ENCODE assay signal across 7 mouse cellular contexts in the genomic region with DNA sequence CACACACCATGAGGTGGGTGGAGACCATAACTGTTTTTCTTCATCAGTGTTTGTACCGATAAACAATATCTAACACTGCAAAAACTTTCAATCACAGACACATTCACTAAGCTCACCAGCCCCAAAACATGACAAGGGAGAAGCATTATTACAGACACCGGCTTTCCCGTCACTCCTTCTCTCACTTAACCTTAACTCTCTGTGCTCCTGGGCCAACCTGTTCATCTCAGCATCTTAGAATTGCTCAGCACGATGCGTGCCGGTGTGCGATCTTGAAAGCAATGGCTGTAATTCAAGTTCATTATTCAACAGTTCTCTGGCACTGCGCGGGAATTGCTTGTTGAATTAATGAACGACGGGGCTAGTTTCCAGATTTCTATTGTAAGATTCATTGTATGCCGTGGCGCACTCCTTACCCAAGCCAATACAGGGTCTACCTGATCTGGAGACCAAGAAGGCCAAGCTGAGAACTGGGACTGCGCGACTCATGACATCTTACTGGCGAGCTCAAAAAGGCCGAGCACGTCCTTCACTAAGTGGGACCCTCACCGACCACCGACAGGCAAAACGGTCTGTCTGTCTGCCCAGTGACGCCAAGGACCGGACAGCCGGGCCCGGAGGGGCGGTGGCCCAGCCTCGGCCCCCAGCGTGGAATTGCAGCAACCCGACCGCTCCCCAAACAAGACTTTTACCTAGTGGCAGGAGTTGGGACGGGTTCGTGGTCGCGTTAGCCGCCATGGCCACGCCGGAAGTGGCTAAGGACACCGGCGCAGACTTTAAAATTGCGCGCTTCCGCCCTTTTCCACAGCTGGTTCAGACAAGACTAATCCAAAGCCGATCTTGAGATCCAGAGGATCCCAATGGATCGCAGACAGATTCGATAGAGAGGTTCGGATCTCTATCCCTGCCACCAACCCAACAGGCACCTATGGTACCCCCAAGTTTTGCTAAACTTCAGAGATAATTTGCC. TPM values are rescaled to one million over a fixed set of nuclear protein-coding genes. Genes with fewer than 3 reads are reported as not detected.
DNase-seq lines count a peak whose midpoint lies in the region; ATAC-seq and TF ChIP-seq lines count a peak whose summit lies in the region.

A gene (minus strand): TSS at position 780 of the 970 bp plus-strand sequence.

- no peak for TF ChIP-seq POLR2A in kidney, adult 2 months (IDR thresholded peaks at IDR 0.05; ENCODE audit: low read depth, low read length)
- TF ChIP-seq POLR2A in spleen, adult 2 months (IDR thresholded peaks at IDR 0.05; ENCODE audit: low read depth, low read length): no peak

- peak within 1 kb of the TSS; percentile 78 for H3K4me2 ChIP-seq in embryonic facial prominence, embryonic 12.5 days (replicated peaks)
- peak within 1 kb of the TSS; percentile 66 for H3K4me2 ChIP-seq in limb, embryonic 12.5 days
- peak within 1 kb of the TSS; percentile 89 for H3K4me2 ChIP-seq in midbrain, embryonic 15.5 days

- peak within 1 kb of the TSS; percentile 33; the same call in 1 of the 2 replicates for H3K27ac ChIP-seq in embryonic facial prominence, embryonic 12.5 days
- H3K27ac ChIP-seq in kidney, adult 2 months (ENCODE audit: insufficient read depth, low read depth, low read length): no peak within 1 kb of the TSS
- peak within 1 kb of the TSS; percentile 75; the same call in 1 of the 2 replicates for H3K27ac ChIP-seq in limb, embryonic 12.5 days
- peak within 1 kb of the TSS; percentile 57 for H3K27ac ChIP-seq in midbrain, embryonic 15.5 days
- peak within 1 kb of the TSS; percentile 10; the same call in 1 of the 2 replicates for H3K27ac ChIP-seq in spleen, adult 2 months (ENCODE audit: insufficient read depth, low read length)

- DNase-seq in adrenal gland, postnatal 25 days: peak; percentile 77
- peak; percentile 90 to 97 for DNase-seq in heart, adult 18-20 months
- peak; percentile 94 for DNase-seq in kidney, adult 2 months
- DNase-seq in spleen, adult 2 months (ENCODE audit: low read depth in 1 of 2, low spot score in 2 of 2): peak; percentile 82 to 87

- ATAC-seq in embryonic facial prominence, embryonic 12.5 days (ENCODE audit: insufficient number of reproducible peaks, insufficient read depth, low FRiP score, low TSS enrichment): peak; percentile 85; the same call in 1 of the 2 replicates
- peak; percentile 88 for ATAC-seq in limb, embryonic 12.5 days (ENCODE audit: insufficient number of reproducible peaks, insufficient read depth, low FRiP score, low TSS enrichment, low read depth)
- ATAC-seq in midbrain, embryonic 15.5 days (replicated peaks): peak; percentile 96

- TF ChIP-seq CTCF in kidney, adult 2 months (conservative IDR thresholded peaks at IDR 0.05; ENCODE audit: insufficient read depth, insufficient read length, low read depth, low read length): no peak
- no peak for TF ChIP-seq CTCF in spleen, adult 2 months (IDR thresholded peaks at IDR 0.05; ENCODE audit: extremely low read depth, insufficient read depth, insufficient read length, insufficient replicate concordance)

- H3K27me3 ChIP-seq in embryonic facial prominence, embryonic 12.5 days: no peaks in the 10 kb centered on the region
- H3K27me3 ChIP-seq in kidney, adult 2 months (replicated peaks; ENCODE audit: control insufficient read depth, insufficient read depth, low read length): no peaks in the 10 kb centered on the region
- no peaks in the 10 kb centered on the region for H3K27me3 ChIP-seq in limb, embryonic 12.5 days
- H3K27me3 ChIP-seq in midbrain, embryonic 15.5 days (replicated peaks): no peaks in the 10 kb centered on the region
- H3K27me3 ChIP-seq in spleen, adult 2 months (ENCODE audit: control insufficient read depth, insufficient read depth, low read length): no peaks in the 10 kb centered on the region

- no peaks in the 10 kb centered on the region for H3K36me3 ChIP-seq in embryonic facial prominence, embryonic 12.5 days
- H3K36me3 ChIP-seq in kidney, adult 2 months (ENCODE audit: control insufficient read depth, insufficient read depth, low read length): no peaks in the 10 kb centered on the region
- H3K36me3 ChIP-seq in limb, embryonic 12.5 days: peaks cover 4% of the 10 kb centered on the region
- H3K36me3 ChIP-seq in midbrain, embryonic 15.5 days (replicated peaks): no peaks in the 10 kb centered on the region
- peaks cover 2% of the 10 kb centered on the region for H3K36me3 ChIP-seq in spleen, adult 2 months (ENCODE audit: control insufficient read depth, insufficient read depth, low read length)

- under 1% methylated on average over 46 of the region's 46 CpGs for WGBS in embryonic facial prominence, embryonic 12.5 days
- under 1% methylated on average over 46 of the region's 46 CpGs for WGBS in kidney, adult 2 months
- WGBS in limb, embryonic 12.5 days: 1% methylated on average over 46 of the region's 46 CpGs
- under 1% methylated on average over 46 of the region's 46 CpGs for WGBS in midbrain, embryonic 15.5 days
- under 1% methylated on average over 46 of the region's 46 CpGs for WGBS in spleen, adult 2 months

- H3K9ac ChIP-seq in embryonic facial prominence, embryonic 12.5 days: peak within 1 kb of the TSS; percentile 53
- H3K9ac ChIP-seq in limb, embryonic 12.5 days (replicated peaks): peak within 1 kb of the TSS; percentile 79
- peak within 1 kb of the TSS; percentile 48 for H3K9ac ChIP-seq in midbrain, embryonic 15.5 days

- peaks cover 3% of the 10 kb centered on the region; the same call in 1 of the 2 replicates for H3K4me1 ChIP-seq in embryonic facial prominence, embryonic 12.5 days
- H3K4me1 ChIP-seq in kidney, adult 2 months (ENCODE audit: control insufficient read depth, insufficient read depth, low read length): no peaks in the 10 kb centered on the region
- H3K4me1 ChIP-seq in limb, embryonic 12.5 days (replicated peaks): peaks cover 3% of the 10 kb centered on the region
- H3K4me1 ChIP-seq in midbrain, embryonic 15.5 days: peaks cover 7% of the 10 kb centered on the region
- no peaks in the 10 kb centered on the region for H3K4me1 ChIP-seq in spleen, adult 2 months (ENCODE audit: control insufficient read depth, insufficient read depth, insufficient read length)

- H3K4me3 ChIP-seq in embryonic facial prominence, embryonic 12.5 days: peak within 1 kb of the TSS; percentile 67
- H3K4me3 ChIP-seq in kidney, adult 2 months (ENCODE audit: insufficient read depth, low read depth, low read length): peak within 1 kb of the TSS; percentile 93
- peak within 1 kb of the TSS; percentile 94 for H3K4me3 ChIP-seq in limb, embryonic 12.5 days (replicated peaks)
- peak within 1 kb of the TSS; percentile 62 for H3K4me3 ChIP-seq in midbrain, embryonic 15.5 days
- peak within 1 kb of the TSS; percentile 89 for H3K4me3 ChIP-seq in spleen, adult 2 months (ENCODE audit: extremely low read depth, insufficient read depth, insufficient read length)

- no peaks in the 10 kb centered on the region for H3K9me3 ChIP-seq in embryonic facial prominence, embryonic 12.5 days
- 0 out of 2 replicates have a peak, but pooled peaks cover 4% of the 10 kb centered on the region for H3K9me3 ChIP-seq in limb, embryonic 12.5 days
- no peaks in the 10 kb centered on the region for H3K9me3 ChIP-seq in midbrain, embryonic 15.5 days

RNA-seq across cellular contexts. Expression of the gene that starts here (rescaled TPM):
- total RNA-seq in adrenal gland, postnatal 25 days (2021): 24.1 and 28.7 TPM in 2 replicates
- 179 and 185 TPM in 2 replicates for polyA plus RNA-seq in embryonic facial prominence, embryonic 12.5 days (2016; fragmentation: Nextera tagmentation; extraction: Ambion mirVana)
- total RNA-seq in heart, adult 18-20 months (2021): 10 to 100 TPM; 13.7 to 20.4 TPM
- polyA plus RNA-seq in kidney, adult 2 months (2012; rRNA removed): 4.0 and 7.2 TPM in 2 replicates
- 194 and 224 TPM in 2 replicates for polyA plus RNA-seq in limb, embryonic 12.5 days (2016; fragmentation: Nextera tagmentation; extraction: Ambion mirVana)
- 62.6 and 63.5 TPM in 2 replicates for polyA plus RNA-seq in midbrain, embryonic 15.5 days (2015; fragmentation: Nextera tagmentation; extraction: Ambion mirVana)
- polyA plus RNA-seq in spleen, adult 2 months (2012; rRNA removed): 1.3 and 2.2 TPM in 2 replicates
